Mouse (Mus musculus) midbrain, embryonic 14.5 days (tissue): ENCODE data around the gene Gm10277. TPM values are rescaled to one million over a fixed set of nuclear protein-coding genes. Genes with fewer than 3 reads are reported as not detected.

Source experiments
- ATAC-seq: fragments of 200-750 bp; cut with Nextera tagmentation; 2 replicates; pipeline ENCODE4 v1.8.0; 2017; ENCODE audit warnings: moderate number of reproducible peaks, moderate library complexity; ENCODE audit not compliant: low FRiP score, low TSS enrichment
- DNase-seq: peaks from one replicate; pipeline ENCODE4 v3.0.0-alpha.2; 2015
- H3K27ac ChIP-seq: fragments of 300-500 bp; sonication (generic); replicated peaks from 2 replicates; pipeline ENCODE4 v1.5.1; 2014; ENCODE audit warnings: mild to moderate bottlenecking, low read depth, low read length, moderate library complexity
- H3K27me3 ChIP-seq: fragments of 300-500 bp; sonication (generic); 2 replicates; pipeline ENCODE4 v1.6.1; 2014; ENCODE audit warnings: low read length, control low read depth, mixed read lengths; ENCODE audit not compliant: control insufficient read depth, insufficient read depth
- H3K36me3 ChIP-seq: fragments of 300-500 bp; sonication (generic); 2 replicates; pipeline ENCODE4 v1.6.1; 2014; ENCODE audit warnings: low read length, control low read depth; ENCODE audit not compliant: control insufficient read depth, insufficient read depth
- H3K4me1 ChIP-seq: fragments of 300-500 bp; sonication (generic); 2 replicates; pipeline ENCODE4 v1.6.1; 2014; ENCODE audit warnings: mild to moderate bottlenecking, antibody characterized with exemption, low read length, control low read depth; ENCODE audit not compliant: control insufficient read depth, insufficient read depth
- H3K4me2 ChIP-seq: fragments of 300-500 bp; sonication (generic); 2 replicates; pipeline ENCODE4 v1.6.1; 2014; ENCODE audit warnings: mild to moderate bottlenecking, low read length, moderate library complexity
- H3K4me3 ChIP-seq: fragments of 300-500 bp; sonication (generic); replicated peaks from 2 replicates; pipeline ENCODE4 v1.5.1; 2014; ENCODE audit warnings: low read depth, low read length
- H3K9ac ChIP-seq: fragments of 300-500 bp; sonication (generic); replicated peaks from 2 replicates; pipeline ENCODE4 v1.6.1; 2014; ENCODE audit warnings: mild to moderate bottlenecking, low read length, moderate library complexity
- H3K9me3 ChIP-seq: fragments of 300-500 bp; sonication (generic); 2 replicates; pipeline ENCODE4 v1.6.1; 2016; ENCODE audit warnings: low read length, control low read depth, mixed read lengths; ENCODE audit not compliant: control insufficient read depth
- WGBS: fragments of 180-500 bp; shearing (Covaris S2); extraction: QIAGEN DNeasy Blood & Tissue Kit; methylation state at CpG from one replicate; pipeline ENCODE4 v1.1.7; 2014; 5-methylcytosine and 5-hydroxymethylcytosine counted together
- polyA plus RNA-seq: library from polyadenylated mRNA; unstranded; fragments of >200 nt; fragmentation: Nextera tagmentation; extraction: Ambion mirVana; gene quantifications from 2 replicates; pipeline ENCODE4 v1.2.1, GENCODE M21; 2014

Gm10277 gene
- polyA plus RNA-seq, 1 experiment from 2014 or later: 1.6 TPM

- no peak overlapping the region for H3K4me2 ChIP-seq
- 2% methylated on average over 6 of the region's 6 CpGs for WGBS
- H3K9ac ChIP-seq: no peak overlapping the region
- no peaks in the 10 kb centered on the region for H3K4me1 ChIP-seq
- H3K27me3 ChIP-seq: no peaks in the 10 kb centered on the region
- H3K27ac ChIP-seq: no peak overlapping the region
- no peaks in the 10 kb centered on the region for H3K36me3 ChIP-seq
- no peak overlapping the region for H3K4me3 ChIP-seq
- DNase-seq: peak; percentile 94
- ATAC-seq: no peak
- no peaks in the 10 kb centered on the region for H3K9me3 ChIP-seq
Measured at GRCm38 (mm10) chr11:77737289-77737688, 50.3 kb downstream of the Gm10277 start.

Other genes starting within 250 kb of the Gm10277 start
- gene Taok1, start 179.9 kb downstream of the Gm10277 start, polyA plus RNA-seq: 37.0 and 37.5 TPM in 2 replicates
- 6.2 and 6.8 TPM in 2 replicates for gene Nufip2, start 101.6 kb downstream of the Gm10277 start, polyA plus RNA-seq
- 0.41 and 0.69 TPM in 2 replicates for gene Cryba1, start 62.5 kb downstream of the Gm10277 start, polyA plus RNA-seq
- 42.3 and 49.7 TPM in 2 replicates for gene Myo18a, start 24.5 kb downstream of the Gm10277 start, polyA plus RNA-seq
- 4.0 and 4.2 TPM in 2 replicates for gene Pipox, start 106.3 kb upstream of the Gm10277 start, polyA plus RNA-seq
- 121 and 124 TPM in 2 replicates for gene Sez6, start 143.1 kb upstream of the Gm10277 start, polyA plus RNA-seq
- gene Phf12, start 195.0 kb upstream of the Gm10277 start, polyA plus RNA-seq: 18.5 and 20.3 TPM in 2 replicates
- gene Dhrs13, start 244.5 kb upstream of the Gm10277 start, polyA plus RNA-seq: 51.3 and 62.5 TPM in 2 replicates